Mouse (Mus musculus): ENCODE measurements around the gene Abhd13. TPM values are rescaled to one million over a fixed set of nuclear protein-coding genes. Genes with fewer than 3 reads are reported as not detected.

Gene Abhd13
- 14.5 and 15.1 TPM in 2 replicates for polyA plus RNA-seq (2016; fragmentation: Nextera tagmentation; extraction: Ambion mirVana)

GRCm38 (mm10) chr8:9977573-9978314, at the start of gene Abhd13, which contains the start of gene Lig4:
Gene Abhd13, plus strand, starts transcription at chr8:9977707.
Gene Lig4, minus strand, starts transcription at chr8:9977686.
- H3K27me3 ChIP-seq (ENCODE audit: insufficient read depth, poor library complexity, severe bottlenecking), result no peaks in the 10 kb centered on the region
- WGBS, result under 1% methylated on average over 68 of the region's 68 CpGs
- no peaks in the 10 kb centered on the region for H3K9me3 ChIP-seq
- H3K4me1 ChIP-seq (replicated peaks), result peaks cover 44% of the 10 kb centered on the region
- H3K36me3 ChIP-seq, result peaks cover 11% of the 10 kb centered on the region
- peak within 1 kb of the TSS; percentile 92 for H3K4me3 ChIP-seq
- DNase-seq (ENCODE audit: low spot score), result peak; percentile 97
- H3K27ac ChIP-seq, result peak within 1 kb of the TSS; percentile 94

- no peaks in the 10 kb centered on the region for H3K36me3 ChIP-seq
- no peak overlapping the region for H3K27ac ChIP-seq
- WGBS, result 85% methylated on average over 14 of the region's 14 CpGs
- no peaks in the 10 kb centered on the region for H3K4me1 ChIP-seq (replicated peaks)
- no peak for DNase-seq (ENCODE audit: low spot score)
- H3K4me3 ChIP-seq, result no peak overlapping the region
- no peaks in the 10 kb centered on the region for H3K9me3 ChIP-seq
- H3K27me3 ChIP-seq (ENCODE audit: insufficient read depth, poor library complexity, severe bottlenecking), result no peaks in the 10 kb centered on the region
These were observed 47.6 kb upstream of the Abhd13 start for GRCm38 (mm10) chr8:9929746-9930445.

GRCm38 (mm10) chr8:9932711-9933110, 44.8 kb upstream of the Abhd13 start:
- no peaks in the 10 kb centered on the region for H3K9me3 ChIP-seq
- no peaks in the 10 kb centered on the region for H3K36me3 ChIP-seq
- H3K4me1 ChIP-seq (replicated peaks), result no peaks in the 10 kb centered on the region
- DNase-seq (ENCODE audit: low spot score), result no peak
- no peak overlapping the region for H3K27ac ChIP-seq
- H3K27me3 ChIP-seq (ENCODE audit: insufficient read depth, poor library complexity, severe bottlenecking), result no peaks in the 10 kb centered on the region
- H3K4me3 ChIP-seq, result no peak overlapping the region

GRCm38 (mm10) chr8:9934891-9935565, 42.5 kb upstream of the Abhd13 start:
- Histone ChIP-seq H3K36me3 (no peaks in the 10 kb centered on the region), H3K4me1 (replicated peaks) (no peaks in the 10 kb centered on the region), H3K27me3 (ENCODE audit: insufficient read depth, poor library complexity, severe bottlenecking) (no peaks in the 10 kb centered on the region), H3K9me3 (no peaks in the 10 kb centered on the region), H3K4me3 (no peak overlapping the region), H3K27ac (no peak overlapping the region)
- DNase-seq (ENCODE audit: low spot score), result peak; percentile 59
- 37% methylated on average over 10 of the region's 10 CpGs for WGBS

- WGBS, result 66% methylated on average over 7 of the region's 7 CpGs
- Histone ChIP-seq H3K4me3 (no peak overlapping the region), H3K4me1 (replicated peaks) (no peaks in the 10 kb centered on the region), H3K9me3 (no peaks in the 10 kb centered on the region), H3K36me3 (no peaks in the 10 kb centered on the region), H3K27me3 (ENCODE audit: insufficient read depth, poor library complexity, severe bottlenecking) (no peaks in the 10 kb centered on the region), H3K27ac (no peak overlapping the region)
- DNase-seq (ENCODE audit: low spot score), result no peak
These were observed 41.9 kb upstream of the Abhd13 start for GRCm38 (mm10) chr8:9935574-9935973.

GRCm38 (mm10) chr8:9949134-9949890, 28.2 kb upstream of the Abhd13 start:
- Histone ChIP-seq H3K27me3 (ENCODE audit: insufficient read depth, poor library complexity, severe bottlenecking) (no peaks in the 10 kb centered on the region), H3K27ac (no peak overlapping the region), H3K36me3 (no peaks in the 10 kb centered on the region), H3K4me3 (no peak overlapping the region), H3K9me3 (peaks cover 7% of the 10 kb centered on the region), H3K4me1 (replicated peaks) (no peaks in the 10 kb centered on the region)
- DNase-seq (ENCODE audit: low spot score), result no peak
- WGBS, result 71% methylated on average over 10 of the region's 10 CpGs

- Histone ChIP-seq H3K27ac (no peak overlapping the region), H3K36me3 (no peaks in the 10 kb centered on the region), H3K4me3 (no peak overlapping the region), H3K27me3 (ENCODE audit: insufficient read depth, poor library complexity, severe bottlenecking) (no peaks in the 10 kb centered on the region), H3K9me3 (no peaks in the 10 kb centered on the region), H3K4me1 (replicated peaks) (no peaks in the 10 kb centered on the region)
- WGBS, result 74% methylated on average over 4 of the region's 4 CpGs
- no peak for DNase-seq (ENCODE audit: low spot score)
These were observed 19.2 kb upstream of the Abhd13 start for GRCm38 (mm10) chr8:9958338-9958737.

- WGBS, result 89% methylated on average over 2 of the region's 2 CpGs
- H3K27ac ChIP-seq, result no peak overlapping the region
These were observed 17.6 kb upstream of the Abhd13 start for GRCm38 (mm10) chr8:9959919-9960318.

GRCm38 (mm10) chr8:9971866-9972265, 5.6 kb upstream of the Abhd13 start:
- WGBS, result 94% methylated on average over 9 of the region's 9 CpGs
- no peak for DNase-seq (ENCODE audit: low spot score)
- Histone ChIP-seq H3K27ac (no peak overlapping the region), H3K9me3 (no peaks in the 10 kb centered on the region), H3K4me1 (replicated peaks) (peaks cover 16% of the 10 kb centered on the region), H3K4me3 (no peak overlapping the region), H3K27me3 (ENCODE audit: insufficient read depth, poor library complexity, severe bottlenecking) (no peaks in the 10 kb centered on the region), H3K36me3 (peaks cover 45% of the 10 kb centered on the region)

More at GRCm38 (mm10) chr8:9959919-9960318, 17.6 kb upstream of the Abhd13 start:
- no peaks in the 10 kb centered on the region for H3K27me3 ChIP-seq (ENCODE audit: insufficient read depth, poor library complexity, severe bottlenecking)
- no peaks in the 10 kb centered on the region for H3K36me3 ChIP-seq
- no peak overlapping the region for H3K4me3 ChIP-seq
- no peaks in the 10 kb centered on the region for H3K4me1 ChIP-seq (replicated peaks)
- no peaks in the 10 kb centered on the region for H3K9me3 ChIP-seq
- DNase-seq (ENCODE audit: low spot score), result no peak

GRCm38 (mm10) chr8:9975276-9975675, 2.2 kb upstream of the Abhd13 start:
- no peaks in the 10 kb centered on the region for H3K9me3 ChIP-seq
- peak overlapping the region; percentile 84 for H3K4me3 ChIP-seq
- H3K4me1 ChIP-seq (replicated peaks), result peaks cover 44% of the 10 kb centered on the region
- 55% methylated on average over 5 of the region's 5 CpGs for WGBS
- no peak for DNase-seq (ENCODE audit: low spot score)
- no peak overlapping the region for H3K27ac ChIP-seq
- no peaks in the 10 kb centered on the region for H3K27me3 ChIP-seq (ENCODE audit: insufficient read depth, poor library complexity, severe bottlenecking)
- peaks cover 30% of the 10 kb centered on the region for H3K36me3 ChIP-seq

GRCm38 (mm10) chr8:9975898-9976611, 1.5 kb upstream of the Abhd13 start:
- H3K4me3 ChIP-seq, result peak overlapping the region; percentile 84
- no peaks in the 10 kb centered on the region for H3K9me3 ChIP-seq
- WGBS, result under 1% methylated on average over 47 of the region's 47 CpGs
- peak overlapping the region; percentile 88 for H3K27ac ChIP-seq
- H3K27me3 ChIP-seq (ENCODE audit: insufficient read depth, poor library complexity, severe bottlenecking), result no peaks in the 10 kb centered on the region
- peaks cover 27% of the 10 kb centered on the region for H3K36me3 ChIP-seq
- peaks cover 44% of the 10 kb centered on the region for H3K4me1 ChIP-seq (replicated peaks)
- DNase-seq (ENCODE audit: low spot score), result peak; percentile 99

GRCm38 (mm10) chr8:9977016-9977415, 491 bp upstream of the Abhd13 start:
- peak overlapping the region; percentile 94 for H3K27ac ChIP-seq
- 49% methylated on average over 15 of the region's 15 CpGs for WGBS
- peak overlapping the region; percentile 92 for H3K4me3 ChIP-seq
- H3K27me3 ChIP-seq (ENCODE audit: insufficient read depth, poor library complexity, severe bottlenecking), result no peaks in the 10 kb centered on the region
- no peaks in the 10 kb centered on the region for H3K9me3 ChIP-seq
- peaks cover 17% of the 10 kb centered on the region for H3K36me3 ChIP-seq
- peaks cover 44% of the 10 kb centered on the region for H3K4me1 ChIP-seq (replicated peaks)
- DNase-seq (ENCODE audit: low spot score), result no peak

All from hindbrain, embryonic 10.5 days (tissue).